Mouse (Mus musculus) bone marrow macrophage, adult 2 months (primary cell): ENCODE measurements around the gene G6pc.

ENCODE experiments used
- CTCF ChIP-seq: IDR thresholded peaks from 2 replicates; pipeline ENCODE4 v1.5.1; 2012; ENCODE audit warnings: low read depth, mild to moderate bottlenecking, low read length, moderate library complexity
- POLR2A ChIP-seq: IDR thresholded peaks from 2 replicates; pipeline ENCODE4 v1.6.1; 2012; ENCODE audit warnings: mild to moderate bottlenecking, low read depth, low read length, borderline replicate concordance

GRCm38 (mm10) chr11:101353436-101353835 is 13.9 kb upstream of the G6pc start:
- no peak for TF ChIP-seq CTCF
- TF ChIP-seq POLR2A = no peak
